In genomic region chr7:122597313-122597712, GRCm38 (mm10) we compare ENCODE assay signal across 18 mouse cellular contexts.
DNase-seq lines count a peak whose midpoint lies in the region; TF ChIP-seq lines count a peak whose summit lies in the region.
"Had no signal": no experiment of that assay in that cellular context is flagged by ENCODE, and none has a peak within 500 bp of the region (broad histone marks: within the 10 kb centered on the region; RNA-seq: fewer than 3 reads in every experiment).

No protein-coding gene starts in this region.

- H3K4me3 ChIP-seq in left cerebral cortex, adult 2 months: no peak overlapping the region
- H3K4me3 ChIP-seq: embryonic facial prominence, embryonic 15.5 days; erythroblast, embryonic 14.5 days; forebrain, embryonic 10.5 days; heart, embryonic 13.5 days; hindbrain, embryonic 15.5 days had no signal

- intact Hi-C loops in left cerebral cortex, adult 2 months (cut with DNase I): no loop called here
- intact Hi-C loops in left cerebral cortex, postnatal 36 days (cut with DNase I): no loop called here

- DNase-seq in embryo, embryonic 10.5 days (ENCODE audit: low spot score): peak; percentile 13
- no peak for DNase-seq in embryo, embryonic 9.5 days (ENCODE audit: extremely low spot score)
- DNase-seq in left cerebral cortex, adult 2 months (ENCODE audit: extremely low spot score in 1 of 2, low spot score in 2 of 2): no peak
- no peak for DNase-seq in left cerebral cortex, postnatal 36 days (ENCODE audit: low spot score in 2 of 2)
- DNase-seq in mesoderm, embryonic 11.5 days (ENCODE audit: low read depth, low spot score): peak; percentile 20
- DNase-seq in right cerebral cortex, postnatal 4 days: no peak
- no peak for DNase-seq in kidney, postnatal 25 days
- DNase-seq: B cell, adult 2 months; cerebellum, adult 11-12 months; cerebellum, postnatal 10 days; embryo, embryonic 11 days; gastrocnemius, postnatal 10 days; heart, postnatal 36 days had no signal

- no peak for TF ChIP-seq CTCF in left cerebral cortex, adult 2 months (IDR thresholded peaks at IDR 0.05)

- peak overlapping the region; percentile 1; the same call in 1 of the 2 replicates for H3K27ac ChIP-seq in left cerebral cortex, adult 2 months
- H3K27ac ChIP-seq: embryonic facial prominence, embryonic 15.5 days; forebrain, embryonic 10.5 days; heart, embryonic 13.5 days; hindbrain, embryonic 15.5 days had no signal

Comparison
In these comparisons a context has a peak if more than half of its experiments do, and no peak if none do; other contexts are left out.
1. DNase-seq: peak in embryo, embryonic 10.5 days (single experiment) and mesoderm, embryonic 11.5 days (single experiment); none in embryo, embryonic 9.5 days (single experiment), left cerebral cortex, adult 2 months (0 of 2), left cerebral cortex, postnatal 36 days (0 of 2), right cerebral cortex, postnatal 4 days (single experiment) and kidney, postnatal 25 days (0 of 2).